Mouse (Mus musculus) splenic B cell, adult 2 months (primary cell): ENCODE measurements around the gene Sppl3.

Experiments used
- DNase-seq: peaks from one replicate; pipeline ENCODE4 v3.0.0-alpha.2; 2011; ENCODE audit warnings: low read depth, low spot score
- H3K27me3 ChIP-seq: 2 replicates; pipeline ENCODE4 v1.6.1; 2012; ENCODE audit warnings: mild to moderate bottlenecking, low read length, moderate library complexity, mixed read lengths; ENCODE audit not compliant: control insufficient read depth, poor library complexity, insufficient read depth, severe bottlenecking
- H3K36me3 ChIP-seq: 2 replicates; pipeline ENCODE4 v1.6.1; 2012; ENCODE audit warnings: mild to moderate bottlenecking, low read length, moderate library complexity, mixed read lengths; ENCODE audit not compliant: control insufficient read depth, poor library complexity, insufficient read depth, severe bottlenecking

Sppl3 gene

DNA sequence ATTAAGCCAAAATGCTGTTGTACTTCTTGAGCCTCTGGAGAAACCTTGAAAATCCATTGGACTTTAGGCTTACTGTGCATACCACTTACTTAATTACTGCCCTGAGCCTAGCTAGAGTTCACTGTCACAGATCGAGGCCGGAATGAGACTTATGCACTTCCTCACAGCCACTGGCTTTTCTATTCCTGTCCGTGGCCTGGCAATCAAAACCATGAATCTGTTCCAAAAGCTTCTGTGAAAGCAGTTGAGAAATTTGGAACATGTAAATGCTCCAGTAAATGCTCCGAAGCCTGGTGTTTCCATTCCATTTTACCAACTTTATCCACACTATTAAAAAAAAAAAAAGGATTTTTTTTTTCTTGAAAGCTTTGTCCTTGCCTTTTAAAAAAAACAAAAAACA lies 29.8 kb downstream of the Sppl3 start:
- no peaks in the 10 kb centered on the region for H3K27me3 ChIP-seq
- no peak for DNase-seq

DNA sequence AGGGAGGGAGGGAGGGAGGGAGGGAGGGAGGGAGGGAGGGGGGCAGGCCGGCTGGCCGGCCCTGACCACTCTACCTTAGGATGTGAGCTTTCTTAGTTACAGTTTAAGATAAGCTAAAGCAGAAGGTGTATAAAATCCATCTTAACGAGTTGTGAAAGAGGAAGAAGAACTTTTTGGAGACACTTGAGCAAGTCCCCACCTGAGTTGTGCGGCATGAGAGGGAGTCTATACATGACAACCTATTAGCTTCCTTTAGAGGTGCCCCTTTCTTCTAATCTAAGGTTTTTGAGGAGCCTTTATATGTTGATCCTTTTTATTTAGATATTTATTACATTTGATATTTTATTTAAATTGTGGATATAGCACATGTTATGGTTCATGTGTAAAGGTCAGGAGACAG lies 32.7 kb downstream of the Sppl3 start:
- H3K36me3 ChIP-seq = no peaks in the 10 kb centered on the region
- DNase-seq = peak; percentile 62
- no peaks in the 10 kb centered on the region for H3K27me3 ChIP-seq

More for the DNA sequence above, 29.8 kb downstream of the Sppl3 start:
- no peaks in the 10 kb centered on the region for H3K36me3 ChIP-seq

DNA sequence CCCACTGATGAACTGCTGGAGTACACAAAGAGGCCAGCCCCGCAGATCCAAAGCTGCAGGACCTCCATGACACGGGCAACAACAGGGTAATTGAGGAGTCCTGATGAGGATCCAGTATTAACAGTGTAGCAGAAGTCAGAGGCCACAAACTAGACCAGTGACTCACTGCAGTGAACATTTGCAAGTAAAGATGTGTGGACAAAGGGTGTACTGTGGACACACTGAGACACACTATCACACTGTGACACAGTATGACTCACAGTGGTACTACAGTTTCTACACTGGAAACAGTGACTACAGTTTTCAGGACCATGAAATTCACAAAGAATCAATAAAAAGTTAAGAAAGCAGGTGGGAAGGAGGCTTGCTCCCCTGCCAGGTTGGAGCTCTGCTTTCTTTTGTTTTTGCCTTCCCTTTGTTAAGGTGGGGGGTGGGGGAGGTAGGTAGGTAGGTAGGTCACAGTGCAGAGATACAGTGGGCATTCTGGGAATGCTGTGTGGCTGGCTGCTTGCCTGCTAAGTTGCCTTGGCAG lies 34.3 kb downstream of the Sppl3 start:
- no peak for DNase-seq

DNA sequence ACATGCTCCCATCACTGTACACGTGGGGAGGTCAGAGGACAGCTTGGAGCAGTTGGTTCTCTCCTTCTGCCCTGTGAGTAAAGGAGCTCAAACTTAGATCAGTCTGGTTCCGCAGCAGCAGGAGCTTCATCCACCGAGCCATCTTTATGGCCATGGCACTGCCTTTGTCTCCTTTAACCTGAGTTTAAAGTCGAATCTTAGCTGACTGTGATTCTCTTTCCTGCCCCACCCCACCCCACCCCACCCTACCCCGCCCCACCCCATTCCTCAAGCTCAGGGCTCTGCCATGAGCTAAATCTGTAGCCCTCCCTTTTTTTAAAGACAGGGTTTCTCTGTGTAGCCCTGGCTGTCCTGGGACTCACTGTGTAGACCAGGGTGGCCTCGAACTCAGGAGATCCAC lies 38.8 kb downstream of the Sppl3 start:
- H3K36me3 ChIP-seq = no peaks in the 10 kb centered on the region
- H3K27me3 ChIP-seq = no peaks in the 10 kb centered on the region
- DNase-seq = no peak

More for the DNA sequence above, 34.3 kb downstream of the Sppl3 start:
- Histone ChIP-seq H3K36me3 (no peaks in the 10 kb centered on the region), H3K27me3 (no peaks in the 10 kb centered on the region)

DNA sequence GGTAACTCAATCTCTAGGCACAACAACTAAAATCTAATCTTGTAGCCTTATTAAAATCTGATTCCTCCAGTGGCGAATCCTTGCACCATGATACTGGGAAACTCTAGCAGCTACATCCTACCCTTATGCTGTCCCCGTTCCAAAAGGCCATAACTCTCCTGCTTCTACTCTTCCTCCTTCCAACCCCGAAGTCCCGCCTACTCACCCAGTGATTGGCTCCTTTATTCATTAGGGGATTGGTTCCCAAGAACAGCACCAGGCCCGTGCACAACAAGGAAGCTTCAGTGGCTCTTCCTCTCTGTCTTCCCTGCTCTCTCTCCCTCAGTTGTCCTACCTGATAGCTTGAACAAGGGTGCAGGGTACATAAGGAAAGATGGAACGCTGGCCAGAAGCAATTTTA lies 39.8 kb downstream of the Sppl3 start:
- Histone ChIP-seq H3K36me3 (no peaks in the 10 kb centered on the region), H3K27me3 (no peaks in the 10 kb centered on the region)
- no peak for DNase-seq

DNA sequence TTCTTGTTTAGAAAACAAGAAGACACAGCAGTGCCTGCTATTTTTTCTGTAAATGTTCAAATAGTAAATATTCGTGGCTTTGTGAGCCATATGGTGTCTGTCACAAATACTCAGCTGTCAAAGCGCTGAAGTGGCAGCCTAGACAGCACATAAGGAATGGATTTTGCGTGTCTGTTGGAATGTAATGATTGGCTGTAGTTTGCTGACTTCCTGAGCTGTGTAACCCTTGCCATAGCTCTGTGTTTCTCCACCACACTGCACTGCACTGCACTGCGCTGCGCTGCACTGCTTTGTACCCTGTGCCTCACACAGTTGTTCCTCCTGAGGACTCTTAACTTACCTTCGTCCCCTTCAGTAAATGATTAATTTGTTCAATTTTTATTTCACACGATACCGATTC lies 41.6 kb downstream of the Sppl3 start:
- Histone ChIP-seq H3K27me3 (no peaks in the 10 kb centered on the region), H3K36me3 (no peaks in the 10 kb centered on the region)
- DNase-seq = no peak

DNA sequence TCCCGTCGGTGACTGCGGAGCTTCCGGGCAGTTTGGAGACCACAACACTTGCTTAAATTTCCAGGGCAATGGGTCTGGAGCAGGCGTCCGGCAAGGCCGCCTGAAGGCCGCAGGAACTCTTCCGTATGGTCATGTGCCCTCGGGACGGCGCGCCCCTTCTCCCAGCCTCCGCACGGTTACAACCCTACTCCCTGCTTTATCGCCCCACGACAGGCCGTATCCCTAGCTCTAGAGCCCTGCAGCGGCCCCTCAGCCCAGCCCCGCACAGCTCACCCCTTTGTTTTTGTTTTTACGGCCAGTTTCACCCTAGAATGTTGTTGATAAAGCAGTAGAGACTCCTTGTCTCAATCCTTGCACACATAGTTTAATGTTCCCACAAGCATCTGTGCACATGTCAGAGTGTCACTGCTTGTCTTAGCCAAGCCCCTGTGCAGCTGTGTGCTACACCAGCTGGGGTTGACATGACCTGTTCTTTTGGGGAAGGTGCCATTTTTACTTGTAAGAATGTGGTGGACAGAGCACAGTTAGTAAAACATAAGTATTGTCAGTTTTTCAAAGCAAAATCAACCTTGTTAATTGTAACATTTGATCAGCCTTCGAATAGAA lies 43.0 kb downstream of the Sppl3 start:
- Histone ChIP-seq H3K27me3 (no peaks in the 10 kb centered on the region), H3K36me3 (no peaks in the 10 kb centered on the region)
- DNase-seq = no peak

DNA sequence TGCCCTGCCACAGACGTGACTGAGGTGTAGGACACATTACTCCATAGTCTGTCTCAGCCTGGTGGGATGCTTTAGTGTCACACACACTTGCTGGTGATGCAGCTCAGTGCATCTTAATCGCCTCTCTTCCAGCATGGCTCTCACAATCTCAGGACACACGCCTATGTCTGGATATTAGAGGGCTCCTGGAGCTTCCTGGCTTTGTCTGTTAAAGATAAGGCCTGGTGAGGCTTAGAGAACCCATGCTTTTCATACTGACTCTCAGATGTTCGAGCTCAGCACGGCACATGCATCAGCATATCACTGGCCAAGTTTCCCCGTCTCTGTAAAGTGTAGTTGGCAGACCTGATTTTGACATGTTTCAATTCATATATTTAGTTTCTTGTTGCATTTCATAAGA lies 44.5 kb downstream of the Sppl3 start:
- H3K27me3 ChIP-seq = no peaks in the 10 kb centered on the region
- no peaks in the 10 kb centered on the region for H3K36me3 ChIP-seq
- DNase-seq = no peak

DNA sequence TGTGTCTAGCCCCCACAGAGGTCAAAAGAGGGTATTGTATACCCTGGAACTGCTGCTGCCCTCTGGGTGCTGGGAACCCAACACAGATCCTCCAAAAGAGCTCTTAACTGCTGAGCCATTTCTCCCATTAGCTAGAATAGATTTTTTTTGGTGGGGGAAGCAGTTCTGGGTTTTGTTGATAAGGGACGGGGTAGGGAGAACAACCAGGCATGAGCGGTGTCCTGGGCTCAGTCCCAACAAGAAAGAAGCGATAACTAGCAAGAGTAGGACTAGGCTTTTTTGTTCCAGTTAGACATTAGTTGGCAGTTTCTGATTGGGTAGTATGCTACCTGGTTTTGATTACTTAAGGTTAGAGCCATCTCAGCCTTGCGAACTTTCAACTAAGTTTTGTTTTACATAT lies 46.2 kb downstream of the Sppl3 start:
- DNase-seq = no peak
- Histone ChIP-seq H3K27me3 (no peaks in the 10 kb centered on the region), H3K36me3 (no peaks in the 10 kb centered on the region)

DNA sequence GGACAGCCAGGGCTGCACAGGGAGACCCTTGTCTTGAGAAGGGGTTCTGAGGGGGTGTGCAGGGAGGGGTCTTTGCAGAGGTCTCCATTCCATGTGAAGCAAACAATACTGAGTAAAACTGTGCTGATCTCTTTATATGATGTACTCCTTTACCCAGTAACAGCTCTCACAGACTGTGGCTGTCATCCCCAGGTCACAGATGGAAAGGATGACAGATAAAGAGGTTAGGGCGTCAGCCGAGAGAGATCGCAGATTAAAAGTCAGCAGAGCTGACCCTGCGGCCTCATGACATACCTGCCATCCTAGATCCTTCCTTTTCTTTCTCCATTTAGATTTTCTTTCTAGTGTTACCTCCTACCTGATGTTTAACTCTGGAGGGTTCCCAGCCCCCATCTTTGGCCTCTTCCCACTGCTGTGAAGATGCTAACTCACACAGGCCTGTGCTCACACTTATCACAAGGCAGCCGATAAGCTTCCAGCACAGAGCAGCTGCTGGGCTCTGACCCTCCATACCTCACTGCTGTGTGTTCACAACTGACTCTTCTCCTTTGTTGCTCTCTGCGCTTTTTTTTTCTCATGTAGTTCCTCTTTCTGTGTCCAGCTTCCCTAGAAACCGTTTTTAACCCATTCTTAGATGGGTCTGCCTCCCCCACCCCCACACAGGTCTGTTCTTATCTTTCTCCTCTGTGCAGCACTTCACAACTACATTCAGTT lies 47.8 kb downstream of the Sppl3 start:
- peaks cover 2% of the 10 kb centered on the region; the same call in 1 of the 2 replicates for H3K36me3 ChIP-seq
- DNase-seq = peak; percentile 61
- H3K27me3 ChIP-seq = no peaks in the 10 kb centered on the region

DNA sequence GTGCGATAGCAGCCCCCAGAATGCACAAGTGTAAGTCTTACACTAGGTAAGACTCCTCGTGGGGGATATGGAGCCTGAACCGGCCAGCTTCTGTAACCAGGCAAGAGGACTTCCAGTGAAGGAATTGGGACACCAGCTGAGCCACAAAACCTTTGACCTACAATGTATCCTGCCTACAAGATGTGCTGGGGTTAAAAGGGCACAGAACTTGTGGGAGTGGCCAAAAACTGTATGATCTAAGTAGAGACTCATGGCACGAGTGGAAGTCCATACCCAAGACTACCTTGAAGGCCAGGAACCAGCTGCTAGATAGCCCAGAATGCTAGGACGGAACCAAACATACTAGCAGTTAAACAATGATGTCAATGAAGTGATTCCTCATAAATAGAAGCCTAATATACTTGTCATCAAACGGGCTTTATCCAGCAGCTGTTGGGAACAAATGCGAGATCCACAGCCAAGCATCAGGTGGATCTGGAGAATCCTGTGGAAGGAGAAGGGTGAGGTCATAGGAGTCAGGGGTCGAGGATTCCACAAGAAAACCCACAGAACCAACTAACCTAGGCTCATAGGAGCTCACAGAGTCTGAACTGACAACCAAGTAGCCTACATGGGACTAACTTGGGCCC lies 49.2 kb downstream of the Sppl3 start:
- Histone ChIP-seq H3K27me3 (no peaks in the 10 kb centered on the region), H3K36me3 (peaks cover 2% of the 10 kb centered on the region)
- no peak for DNase-seq

DNA sequence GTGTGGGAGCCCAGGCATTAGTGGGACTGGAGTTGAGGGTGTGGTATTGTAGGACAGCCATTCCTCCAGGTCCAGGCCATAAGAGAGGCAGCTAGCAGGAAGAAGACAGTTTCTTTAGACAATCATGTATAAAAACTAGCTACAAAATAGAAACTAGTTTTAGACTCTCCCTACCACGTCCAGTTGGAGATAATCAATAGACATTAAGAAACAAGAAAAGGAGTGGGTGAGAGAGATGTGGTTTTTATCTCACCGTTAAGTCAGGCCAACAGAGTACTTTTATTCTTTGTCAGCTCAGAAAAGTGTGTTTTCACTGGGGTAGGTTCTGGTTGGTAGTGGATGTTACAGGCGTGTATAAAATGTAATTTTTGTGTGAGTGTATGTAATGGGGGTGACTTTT lies 50.0 kb downstream of the Sppl3 start:
- H3K27me3 ChIP-seq = no peaks in the 10 kb centered on the region
- no peak for DNase-seq
- peaks cover 2% of the 10 kb centered on the region for H3K36me3 ChIP-seq

DNA sequence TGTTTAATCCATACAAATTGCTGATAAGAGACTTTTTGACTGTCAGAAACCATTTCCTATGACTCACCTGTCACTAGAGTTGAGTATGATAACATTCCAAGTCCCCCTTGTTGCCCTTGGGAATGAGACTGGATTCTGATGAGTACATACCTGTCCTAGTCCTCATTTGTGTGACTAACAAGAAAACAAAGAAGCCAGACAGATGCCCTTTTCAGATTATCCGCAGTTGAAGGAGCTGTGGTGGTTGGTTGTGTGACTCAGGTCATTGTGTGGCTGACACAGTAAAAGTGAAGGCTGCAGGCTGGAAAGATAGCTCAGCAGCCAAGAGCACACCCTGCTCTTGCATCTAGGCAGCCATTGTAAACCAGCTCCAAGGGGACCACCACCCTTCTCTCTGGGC lies 51.6 kb downstream of the Sppl3 start:
- peaks cover 2% of the 10 kb centered on the region for H3K36me3 ChIP-seq
- no peak for DNase-seq
- no peaks in the 10 kb centered on the region for H3K27me3 ChIP-seq

DNA sequence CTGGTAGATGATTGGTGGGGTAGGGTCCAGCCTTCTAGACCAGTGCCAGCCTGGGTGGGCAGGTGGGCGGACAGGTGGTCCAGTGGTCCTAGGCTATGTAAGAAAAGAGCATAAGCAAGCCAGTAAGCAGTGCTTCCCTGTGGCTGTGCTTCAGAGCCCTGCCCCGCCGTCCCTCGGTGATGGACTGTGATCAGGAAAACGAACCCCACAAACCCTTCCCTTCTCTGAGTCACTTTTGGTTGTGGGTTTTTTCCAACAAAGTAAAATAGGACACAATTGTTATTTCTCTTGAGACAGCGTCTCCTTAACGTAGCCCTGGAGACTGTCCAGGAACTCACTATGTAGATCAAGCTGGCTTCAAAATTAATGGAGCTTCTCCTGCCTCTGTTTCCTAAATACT lies 52.5 kb downstream of the Sppl3 start:
- Histone ChIP-seq H3K27me3 (no peaks in the 10 kb centered on the region), H3K36me3 (peaks cover 2% of the 10 kb centered on the region)
- DNase-seq = no peak

DNA sequence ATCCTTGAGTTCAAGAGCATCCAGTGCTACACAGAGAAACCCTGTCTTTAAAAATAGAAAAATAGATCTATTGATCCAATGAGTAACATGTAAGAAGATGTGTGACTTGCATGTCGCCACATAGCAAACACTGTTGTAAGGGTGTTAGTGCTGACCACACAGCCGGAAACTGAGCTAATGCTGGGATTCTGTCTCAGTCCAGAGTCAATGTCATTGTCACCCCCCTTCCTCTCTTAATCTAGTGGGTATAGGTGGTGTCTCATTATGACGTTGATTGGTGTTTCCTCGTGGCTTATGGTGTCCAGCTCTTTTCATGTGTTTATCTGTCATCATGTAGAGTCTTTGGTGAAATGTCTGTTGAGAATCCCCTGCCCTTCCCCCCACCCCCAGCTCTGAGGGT lies 55.3 kb downstream of the Sppl3 start:
- DNase-seq = no peak
- Histone ChIP-seq H3K36me3 (peaks cover 2% of the 10 kb centered on the region), H3K27me3 (no peaks in the 10 kb centered on the region)
